Mouse (Mus musculus) heart, postnatal 36 days (tissue): ENCODE results near the gene Angptl4. TPM values are rescaled to one million over a fixed set of nuclear protein-coding genes. Genes with fewer than 3 reads are reported as not detected.
A peak's percentile ranks its signal among the peaks of the same experiment; 100 is the strongest.
"Not testable (repeated sequence)": the region's sequence is repeated elsewhere in the genome, so short reads cannot be mapped to it uniquely, and the experiment has no call there.

Experiments used
- DNase-seq, 2 experiments: peaks; one replicate each; pipeline ENCODE4 v3.0.0; 2021 to 2022
- intact Hi-C: fragments of 180-260 bp; cut with DNase I; formaldehyde crosslinking; loops from one replicate; pipeline ENCODE4 v1.15.1; 2025
- total RNA-seq, 2 experiments: library from RNA; stranded (reverse); gene quantifications; 2 replicates each; pipeline ENCODE4 v1.2.3; 2021

Angptl4 gene
- total RNA-seq, 2 experiments from 2014 or later = 18.2 to 58.8 TPM

GRCm38 (mm10) chr17:33760255-33761165, 21.1 kb downstream of the Angptl4 start, which contains the start of gene Rab11b:
Gene Rab11b, minus strand, starts transcription at chr17:33760530.
- DNase-seq = peak; percentile 99 to 100
- intact Hi-C loops = no loop called here

GRCm38 (mm10) chr17:33759767-33760254, 21.8 kb downstream of the Angptl4 start:
- DNase-seq = peak; percentile 94 to 96
- intact Hi-C loops = no loop called here

- intact Hi-C loops = loop anchor here (2.0 kb wide), 1 partner anchor 22 kb away; no protein-coding TSS in a partner anchor
- peak; percentile 32 to 43 for DNase-seq
These were observed 24.4 kb downstream of the Angptl4 start for GRCm38 (mm10) chr17:33757231-33757630.

- intact Hi-C loops = loop anchor here (2.0 kb wide), 1 partner anchor 23 kb away; no protein-coding TSS in a partner anchor
- peak; percentile 52 to 61 for DNase-seq
These were observed 25.4 kb downstream of the Angptl4 start for GRCm38 (mm10) chr17:33756108-33756790.

GRCm38 (mm10) chr17:33755418-33756107, 26.1 kb downstream of the Angptl4 start:
- intact Hi-C loops = loop anchor here (2.0 kb wide), 1 partner anchor 23 kb away; no protein-coding TSS in a partner anchor
- DNase-seq = peak in 1 of 2 experiments; percentile 51

GRCm38 (mm10) chr17:33754656-33755055, 27.0 kb downstream of the Angptl4 start:
- intact Hi-C loops = no loop called here
- no peak for DNase-seq

GRCm38 (mm10) chr17:33752297-33752696, 29.3 kb downstream of the Angptl4 start:
- intact Hi-C loops = no loop called here

GRCm38 (mm10) chr17:33751181-33751580, 30.4 kb downstream of the Angptl4 start:
- no peak for DNase-seq
- intact Hi-C loops = loop anchor here (2.0 kb wide), 1 partner anchor 48 kb away; no protein-coding TSS in a partner anchor

More at GRCm38 (mm10) chr17:33752297-33752696, 29.3 kb downstream of the Angptl4 start:
- DNase-seq = no peak

GRCm38 (mm10) chr17:33749451-33749850, 32.2 kb downstream of the Angptl4 start:
- intact Hi-C loops = no loop called here
- DNase-seq = no peak

- DNase-seq = peak; percentile 38 to 56
- intact Hi-C loops = loop anchor here (1.0 kb wide), 1 partner anchor 56 kb away; no protein-coding TSS in a partner anchor
These were observed 35.6 kb downstream of the Angptl4 start for GRCm38 (mm10) chr17:33746011-33746410.

GRCm38 (mm10) chr17:33744686-33745384, 36.8 kb downstream of the Angptl4 start:
- DNase-seq = no peak
- intact Hi-C loops = loop anchor here (5.0 kb wide), 1 partner anchor 308 kb away; no protein-coding TSS in a partner anchor

- intact Hi-C loops = loop anchor here (5.0 kb wide), 1 partner anchor 305 kb away; no protein-coding TSS in a partner anchor
- DNase-seq = no peak
These were observed 39.2 kb downstream of the Angptl4 start for GRCm38 (mm10) chr17:33742420-33742819.

- DNase-seq, intact Hi-C loops: not testable (repeated sequence)
These were observed 48.1 kb downstream of the Angptl4 start for GRCm38 (mm10) chr17:33733526-33733925.

GRCm38 (mm10) chr17:33732556-33733083, 49.0 kb downstream of the Angptl4 start:
- DNase-seq, intact Hi-C loops: not testable (repeated sequence)

- no peak for DNase-seq
- intact Hi-C loops = no loop called here
These were observed 52.4 kb downstream of the Angptl4 start for GRCm38 (mm10) chr17:33729215-33729614.

- intact Hi-C loops = no loop called here
- DNase-seq = no peak
These were observed 53.2 kb downstream of the Angptl4 start for GRCm38 (mm10) chr17:33728396-33728795.
